Mouse (Mus musculus): Measurements from ENCODE around the gene Tmem42.

DNA sequence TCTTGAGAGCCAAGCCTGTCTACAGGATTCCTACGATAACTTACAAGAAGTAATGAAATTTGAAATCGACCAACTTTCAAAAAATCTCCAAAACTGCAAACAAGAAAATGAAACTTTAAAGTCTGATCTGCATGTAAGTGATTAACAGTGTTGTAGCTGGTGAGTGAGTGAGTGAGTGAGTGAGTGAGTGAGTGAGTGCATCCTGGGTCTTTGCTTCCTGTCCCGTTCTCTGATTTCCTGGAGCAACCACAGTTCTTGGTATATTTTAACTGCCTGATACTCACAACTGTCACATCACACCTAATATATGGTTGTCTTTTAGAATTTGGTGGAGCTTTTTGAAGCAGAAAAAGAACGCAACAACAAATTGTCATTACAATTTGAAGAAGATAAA lies 21.9 kb upstream of the Tmem42 start:
- no peak for TF ChIP-seq POLR2A (IDR thresholded peaks at IDR 0.05; ENCODE audit: low read depth, low read length)
- TF ChIP-seq CTCF (IDR thresholded peaks at IDR 0.05; ENCODE audit: extremely low read depth, insufficient read length, insufficient replicate concordance, low read depth, low read length): no peak
